Mouse (Mus musculus): ENCODE measurements around the gene Ntm.

DNA sequence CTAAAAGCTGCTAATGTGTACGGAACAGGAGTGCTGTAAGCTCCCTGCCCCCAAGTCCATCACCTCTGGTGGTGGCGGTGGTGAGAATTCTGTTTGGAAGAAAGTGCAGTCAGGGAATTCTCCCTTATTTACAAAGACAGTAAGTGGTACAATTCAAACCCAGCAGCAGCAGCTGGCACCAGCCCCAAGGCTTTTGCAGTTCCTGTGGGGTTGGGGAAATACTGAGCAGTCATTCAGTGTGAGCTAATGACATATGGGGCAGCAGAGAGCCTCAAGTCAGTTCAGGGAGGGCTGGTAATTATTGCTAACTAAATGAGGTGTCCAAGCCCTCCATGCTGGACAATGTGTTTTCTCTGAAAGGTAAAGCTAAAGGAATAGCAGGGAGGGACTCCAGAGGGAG, 446.3 kb downstream of the Ntm start:
- TF ChIP-seq POLR2A (IDR thresholded peaks at IDR 0.05; ENCODE audit: borderline replicate concordance, extremely low read depth, insufficient read depth, insufficient read length, poor library complexity, severe bottlenecking) (no peak), CTCF (IDR thresholded peaks at IDR 0.05; ENCODE audit: borderline replicate concordance, extremely low read depth, insufficient read depth, insufficient read length) (no peak)
